Mouse (Mus musculus) bone marrow, adult 2 months (tissue): ENCODE data around the gene Kcnn1.

Source experiments
- CTCF ChIP-seq: fragments of 200-500 bp; IDR thresholded peaks from 2 replicates; pipeline ENCODE4 v1.5.1; 2011; ENCODE audit warnings: low read length, control low read depth; ENCODE audit not compliant: control insufficient read depth, insufficient read depth
- POLR2A ChIP-seq: fragments of 200-500 bp; IDR thresholded peaks from 2 replicates; pipeline ENCODE4 v1.6.1; 2011; ENCODE audit warnings: low read depth, mild to moderate bottlenecking, control low read depth, low read length, borderline replicate concordance; ENCODE audit not compliant: control insufficient read depth

- TF ChIP-seq CTCF (no peak), POLR2A (no peak)
These were observed 30.0 kb downstream of the Kcnn1 start for GRCm38 (mm10) chr8:70833018-70833482.
